Mouse (Mus musculus): Measurements from ENCODE around the gene Glra2.
"Not testable (repeated sequence)": the region's sequence is repeated elsewhere in the genome, so short reads cannot be mapped to it uniquely, and the experiment has no call there.

Gene Glra2

GRCm38 (mm10) chrX:165326939-165327698 lies at the start of gene Glra2:
Glra2 (minus strand) TSS chrX:165327393.
- ATAC-seq (ENCODE audit: low TSS enrichment): peak; percentile 52; the same call in 1 of the 2 replicates

GRCm38 (mm10) chrX:165362798-165363197 lies 35.6 kb upstream of the Glra2 start:
- ATAC-seq (ENCODE audit: low TSS enrichment): no peak

- ATAC-seq (ENCODE audit: low TSS enrichment): no peak
Measured at GRCm38 (mm10) chrX:165344611-165345010, 17.4 kb upstream of the Glra2 start.

GRCm38 (mm10) chrX:165327699-165328333 lies 623 bp upstream of the Glra2 start:
- peak; percentile 76 for ATAC-seq (ENCODE audit: low TSS enrichment)

GRCm38 (mm10) chrX:165193550-165193949 lies 133.6 kb downstream of the Glra2 start:
- peak; percentile 76 for ATAC-seq (ENCODE audit: low TSS enrichment)

- 0 out of 2 replicates have a peak, but pooled peaks have one; percentile 44 for ATAC-seq (ENCODE audit: low TSS enrichment)
Measured at GRCm38 (mm10) chrX:165191170-165191569, 136.0 kb downstream of the Glra2 start.

- not testable (repeated sequence) for ATAC-seq (ENCODE audit: low TSS enrichment)
Measured at GRCm38 (mm10) chrX:165182948-165183347, 144.2 kb downstream of the Glra2 start.

- no peak for ATAC-seq (ENCODE audit: low TSS enrichment)
Measured at GRCm38 (mm10) chrX:165156549-165156948, 170.6 kb downstream of the Glra2 start.

- peak; percentile 89 for ATAC-seq (ENCODE audit: low TSS enrichment)
Measured at GRCm38 (mm10) chrX:165104171-165104570, 223.0 kb downstream of the Glra2 start.
